Mouse (Mus musculus) brain, adult 2 months (tissue): ENCODE results near the gene Gal3st2c.
"Not testable (repeated sequence)": the region's sequence is repeated elsewhere in the genome, so short reads cannot be mapped to it uniquely, and the experiment has no call there.

Source experiments
- DNase-seq: peaks from one replicate; pipeline ENCODE4 v3.0.0; 2011; ENCODE audit warnings: low read depth, low spot score

Gal3st2c gene

GRCm38 (mm10) chr1:93990209-93990608 lies at the start of gene Gal3st2c:
Gene Gal3st2c (plus strand): TSS chr1:93990509.
- DNase-seq = not testable (repeated sequence)

DNA sequence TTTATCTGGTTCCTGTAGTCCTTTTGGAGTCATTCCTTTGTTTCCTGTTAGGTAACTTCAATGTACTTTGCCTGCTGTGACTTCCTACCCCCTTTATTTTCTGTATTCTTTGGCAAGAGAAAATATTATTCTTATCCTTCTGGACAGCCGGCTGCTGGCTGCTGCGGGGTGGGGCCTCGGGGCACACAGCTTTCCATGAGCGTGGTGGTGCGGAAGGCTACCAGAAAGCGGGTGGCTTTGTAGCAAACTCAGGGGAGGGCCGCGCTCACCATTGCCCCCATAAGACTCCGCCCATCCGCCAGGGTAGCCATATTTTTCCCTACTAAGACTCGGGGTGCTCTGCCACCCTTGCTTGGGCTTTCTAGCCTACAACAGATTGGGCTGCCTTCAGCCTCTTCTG lies 41.2 kb upstream of the Gal3st2c start:
- DNase-seq = not testable (repeated sequence)

DNA sequence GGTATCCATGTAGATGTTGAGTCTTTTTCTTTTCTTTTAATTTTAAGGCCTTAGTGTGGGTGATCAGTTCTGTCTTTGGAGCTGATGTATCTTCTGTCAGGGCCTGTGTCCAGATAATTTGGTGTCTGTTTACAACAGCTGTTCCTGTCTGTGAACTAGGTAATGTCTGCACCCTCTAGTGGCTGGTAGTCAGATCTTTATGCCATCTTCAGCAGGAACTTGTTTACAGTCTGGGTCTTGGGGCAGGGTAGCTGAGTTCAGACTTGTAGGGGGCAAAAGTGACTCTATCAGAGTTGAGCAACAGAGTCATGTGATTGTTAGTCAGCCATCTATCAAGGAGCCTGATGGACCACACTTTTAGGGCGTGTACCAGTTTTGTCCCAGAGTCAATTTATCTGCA lies 23.8 kb upstream of the Gal3st2c start:
- DNase-seq = not testable (repeated sequence)

DNA sequence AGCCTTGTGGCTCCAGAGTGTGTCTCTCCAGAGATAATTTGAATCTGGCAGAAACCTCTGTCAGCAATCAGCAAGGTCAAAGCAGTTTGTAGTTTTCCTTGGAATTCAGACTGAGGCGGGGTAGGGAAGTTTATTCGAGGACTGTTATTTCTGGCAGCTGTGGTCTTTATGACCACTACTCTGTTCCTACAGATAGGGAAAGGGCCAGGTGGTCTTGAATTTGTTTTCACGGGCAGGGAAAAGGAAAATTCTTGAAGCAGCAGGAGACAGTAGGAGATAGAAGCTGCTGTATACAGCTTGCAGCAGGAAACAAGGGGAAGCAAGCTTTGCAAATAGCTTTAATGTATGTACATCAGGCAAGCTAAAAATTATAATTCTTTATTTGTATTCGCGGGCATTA lies 19.9 kb upstream of the Gal3st2c start:
- not testable (repeated sequence) for DNase-seq

GRCm38 (mm10) chr1:93970797-93971196 lies 19.5 kb upstream of the Gal3st2c start:
- DNase-seq = not testable (repeated sequence)

DNA sequence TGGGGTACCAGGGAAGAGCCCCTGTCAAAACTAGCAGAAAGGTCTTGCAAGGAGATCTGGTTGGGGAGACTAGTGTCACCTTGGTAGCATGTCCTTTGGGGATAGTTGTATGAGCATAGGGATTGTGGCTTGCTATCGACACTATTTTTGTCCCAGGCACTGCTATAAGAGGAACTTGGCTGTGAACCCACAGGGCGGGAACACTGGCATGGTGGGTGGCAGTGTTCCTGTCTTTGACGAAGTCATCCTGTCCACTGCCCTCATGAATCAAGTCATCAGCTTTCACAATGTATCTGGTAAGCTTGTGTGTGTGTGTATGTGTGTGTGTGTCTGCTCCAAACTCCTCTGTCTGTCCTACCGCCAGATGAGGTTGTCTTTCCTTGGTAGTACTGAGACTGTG lies 14.5 kb upstream of the Gal3st2c start:
- DNase-seq = not testable (repeated sequence)

- not testable (repeated sequence) for DNase-seq
Observed at GRCm38 (mm10) chr1:93978287-93978686, 12.0 kb upstream of the Gal3st2c start.

DNA sequence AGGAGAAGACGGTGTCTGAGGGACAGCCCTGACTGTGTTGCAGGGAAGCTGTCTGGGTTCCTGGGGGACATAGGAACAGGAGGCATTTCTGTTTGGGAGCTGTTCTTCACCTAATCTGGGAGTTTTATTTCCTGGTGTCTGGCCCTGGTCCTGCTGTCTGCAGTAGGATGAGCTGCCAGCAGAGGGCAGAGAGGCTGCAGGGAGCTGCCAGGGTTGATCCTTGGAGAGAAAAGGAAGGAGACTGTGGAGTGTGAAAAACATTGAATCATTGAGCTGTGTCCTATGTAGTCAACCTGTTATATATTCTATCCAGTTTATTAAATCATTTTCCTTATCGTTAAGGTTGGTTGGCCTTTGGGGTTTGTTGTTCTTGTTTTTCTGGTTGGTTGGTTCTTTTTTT lies 9.4 kb upstream of the Gal3st2c start:
- DNase-seq = not testable (repeated sequence)

DNA sequence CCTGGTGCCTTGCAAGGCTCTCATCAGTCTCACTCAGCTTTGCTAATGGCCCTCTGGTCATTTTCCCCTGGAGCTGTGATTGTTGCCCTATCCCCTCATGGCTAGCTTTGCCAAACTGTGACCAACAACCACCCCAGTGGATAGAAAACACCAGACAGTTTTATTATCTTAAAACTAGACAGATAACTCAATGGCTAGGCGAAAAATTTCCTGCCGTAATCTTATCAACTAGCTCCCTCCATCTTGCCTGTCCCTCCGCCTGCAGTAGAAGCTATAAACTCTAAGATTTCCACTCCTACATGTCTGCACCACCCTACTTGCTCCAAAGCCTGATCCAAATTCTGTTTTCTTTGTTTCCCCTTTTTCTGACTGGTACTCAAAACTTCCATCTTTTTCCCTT lies 4.1 kb upstream of the Gal3st2c start:
- no peak for DNase-seq

DNA sequence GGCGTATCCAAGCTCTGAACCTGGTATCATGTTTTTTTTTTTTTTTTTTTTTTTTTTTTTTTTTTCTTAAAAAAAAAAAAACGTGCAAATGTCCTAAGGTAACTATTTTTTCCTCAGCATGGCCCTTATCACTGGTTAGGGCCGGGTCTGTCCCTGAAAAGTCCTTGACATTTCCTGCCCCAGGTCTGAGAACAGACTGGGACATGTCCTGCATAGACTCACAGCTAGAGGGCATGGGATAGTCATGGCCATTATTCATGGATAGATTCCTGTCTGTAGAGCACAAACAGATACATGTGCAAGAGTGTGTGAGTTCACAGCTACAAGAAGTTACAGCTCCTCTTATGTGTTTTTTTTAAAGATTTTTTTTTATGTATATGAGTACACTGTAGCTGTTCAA lies 1.5 kb upstream of the Gal3st2c start:
- DNase-seq = no peak

- DNase-seq = not testable (repeated sequence)
Observed at GRCm38 (mm10) chr1:93991068-93991467, 759 bp downstream of the Gal3st2c start.

DNA sequence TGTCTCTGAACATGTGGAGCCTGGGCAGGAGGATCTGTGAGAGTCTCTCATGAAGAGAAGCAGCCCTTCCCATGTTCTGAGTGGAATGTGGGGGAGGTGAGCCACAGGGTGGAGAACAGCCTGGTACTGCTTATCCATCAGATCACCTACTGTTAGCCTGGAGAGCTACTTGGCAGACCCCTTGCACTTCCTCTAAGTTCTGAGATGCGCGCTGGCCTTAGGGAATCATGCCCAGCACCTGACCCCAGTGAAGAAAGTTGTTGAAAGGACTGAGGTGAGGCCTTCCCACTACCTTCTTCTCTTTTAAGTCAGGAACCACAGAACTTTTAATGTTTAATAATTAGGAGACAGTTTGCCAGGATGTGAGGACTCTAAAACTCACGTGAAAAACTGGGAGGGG lies 1.2 kb downstream of the Gal3st2c start:
- not testable (repeated sequence) for DNase-seq

- peak; percentile 63 for DNase-seq
Observed at GRCm38 (mm10) chr1:94001023-94001422, 10.7 kb downstream of the Gal3st2c start.

- not testable (repeated sequence) for DNase-seq
Observed at GRCm38 (mm10) chr1:94005954-94006506, 15.7 kb downstream of the Gal3st2c start.

DNA sequence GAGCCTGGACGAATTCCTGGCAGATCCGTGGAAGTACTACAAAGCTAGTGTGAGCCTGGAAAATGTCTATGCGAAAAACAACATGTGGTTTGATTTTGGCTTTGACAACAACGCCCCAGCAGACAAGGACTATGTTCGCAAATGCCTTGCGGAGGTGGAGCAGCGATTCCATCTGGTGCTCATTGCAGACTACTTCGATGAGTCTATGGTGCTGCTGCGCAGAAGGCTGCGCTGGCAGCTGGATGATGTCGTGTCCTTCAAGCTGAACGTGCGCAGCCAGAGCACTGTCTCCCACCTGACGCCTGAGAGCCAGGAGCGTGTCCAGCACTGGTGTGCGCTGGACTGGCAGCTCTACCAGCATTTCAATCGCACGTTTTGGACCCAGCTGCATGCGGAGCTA lies 18.5 kb downstream of the Gal3st2c start:
- DNase-seq = peak; percentile 87

DNA sequence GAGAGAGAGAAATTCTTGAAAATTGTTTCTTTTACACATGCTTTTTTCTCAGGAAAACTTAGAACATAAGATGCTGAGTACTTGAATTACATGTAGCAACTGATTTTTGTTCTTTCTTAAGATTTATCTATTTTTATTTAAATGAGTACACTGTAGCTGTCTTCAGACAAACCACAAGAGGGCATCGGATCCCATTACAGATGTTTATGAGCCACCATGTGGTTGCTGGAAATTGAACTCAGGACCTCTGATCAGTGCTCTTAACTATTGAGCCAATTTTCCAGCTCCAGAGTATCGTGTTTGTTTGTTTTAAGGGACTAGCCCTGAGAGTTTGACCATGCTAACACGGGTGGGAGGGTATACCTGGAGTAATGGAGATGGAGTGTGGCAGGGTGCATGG lies 21.3 kb downstream of the Gal3st2c start:
- DNase-seq = no peak

GRCm38 (mm10) chr1:94020151-94020550 lies 29.8 kb downstream of the Gal3st2c start, which contains the start of gene Neu4:
Gene Neu4 (plus strand): TSS chr1:94020451.
- DNase-seq = peak; percentile 31

DNA sequence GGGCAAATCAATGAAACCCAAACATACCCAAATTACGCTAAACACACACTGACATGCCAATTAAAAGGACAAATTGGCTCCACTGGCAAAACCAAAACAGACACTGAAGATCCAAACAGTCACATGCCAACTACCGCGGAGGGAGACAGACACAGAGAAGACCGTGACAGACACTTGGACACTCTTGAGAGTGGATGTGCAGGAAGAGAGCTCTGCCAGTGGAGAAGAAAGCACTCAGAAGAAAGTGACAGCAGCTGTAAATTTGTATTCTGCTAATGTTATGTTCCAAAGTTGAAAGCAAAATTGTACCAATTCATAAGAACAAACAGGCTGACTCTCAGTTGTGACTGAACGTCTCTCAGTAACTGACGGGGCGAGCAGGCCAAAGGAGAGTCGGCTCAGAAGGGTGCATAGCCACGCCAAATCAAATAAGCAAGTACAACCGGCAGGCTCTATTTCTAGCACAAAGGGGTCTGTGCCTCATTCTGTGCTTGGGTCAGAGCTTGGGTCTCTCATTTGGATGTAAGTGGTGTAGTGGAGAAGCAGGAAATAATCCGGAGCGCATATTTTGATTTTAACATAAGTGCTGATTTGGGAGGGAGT lies 37.3 kb downstream of the Gal3st2c start:
- DNase-seq = peak; percentile 27

GRCm38 (mm10) chr1:94028741-94029140 lies 38.4 kb downstream of the Gal3st2c start:
- DNase-seq = no peak

GRCm38 (mm10) chr1:94033075-94033602 lies 42.8 kb downstream of the Gal3st2c start:
- DNase-seq = no peak

- DNase-seq = peak; percentile 95
Observed at GRCm38 (mm10) chr1:94034984-94035743, 44.9 kb downstream of the Gal3st2c start.

- no peak for DNase-seq
Observed at GRCm38 (mm10) chr1:94040391-94040790, 50.1 kb downstream of the Gal3st2c start.
